Mouse (Mus musculus) lung, adult 10 weeks (tissue): ENCODE results near the gene Pno1. TPM values are rescaled to one million over a fixed set of nuclear protein-coding genes. Genes with fewer than 3 reads are reported as not detected.

Experiments
- polyA plus RNA-seq: library from polyadenylated mRNA; stranded (reverse); fragments of 350-450 nt; fragmentation: Illumina TruSeq; extraction: RNeasy Lipid Tissue Mini Kit (QIAGEN cat#74804); gene quantifications from one replicate; pipeline ENCODE4 v1.2.3, GENCODE M21; 2014; ENCODE audit warnings: low read depth, low replicate concordance; ENCODE audit not compliant: insufficient read depth

Pno1 gene
- 22.7 TPM for polyA plus RNA-seq

DNA sequence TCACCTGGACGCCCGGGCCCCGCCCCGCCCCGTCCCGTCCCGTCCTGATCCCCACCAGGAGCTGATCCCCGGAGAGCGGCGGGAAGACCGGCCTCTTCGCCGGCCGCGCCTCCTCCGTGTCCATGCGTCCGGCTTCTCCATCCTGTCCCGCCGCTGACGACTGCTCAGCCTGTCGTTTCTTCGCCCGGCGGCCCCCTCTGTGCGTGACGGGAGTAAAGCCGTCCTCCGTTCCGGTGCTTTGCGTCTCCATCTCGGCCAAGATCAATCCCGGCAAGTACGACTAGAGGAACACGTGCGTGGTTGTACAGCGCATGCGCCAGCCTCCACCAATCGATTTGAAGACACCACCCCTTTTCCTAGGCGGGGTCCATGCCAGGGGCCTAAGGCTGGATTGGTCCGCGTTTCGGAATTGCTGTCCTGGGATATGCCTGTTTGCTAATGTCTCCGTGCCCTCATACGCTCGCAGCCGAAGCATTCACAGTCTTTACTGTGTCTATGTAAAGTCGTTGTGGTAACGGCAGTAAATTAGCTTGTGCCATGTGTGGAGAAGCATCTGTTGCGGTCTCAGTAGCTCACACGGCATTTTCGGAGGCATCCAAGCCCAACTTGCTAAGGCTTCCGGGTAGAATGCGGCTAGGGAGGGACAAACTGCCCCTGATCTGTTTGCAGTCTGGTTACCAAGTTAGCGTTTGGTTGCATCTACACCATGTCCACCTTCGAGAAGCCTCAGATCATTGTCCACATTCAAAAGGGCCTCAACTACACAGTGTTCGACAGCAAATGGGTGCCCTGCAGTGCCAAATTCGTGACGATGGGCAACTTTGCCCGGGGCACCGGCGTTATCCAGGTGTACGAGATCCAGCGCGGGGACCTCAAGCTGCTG, at the start of gene Pno1:
Gene Pno1 (minus strand): TSS at position 311 of the 883 bp plus-strand sequence.

GRCm38 (mm10) chr11:17257443-17257842, 46.1 kb upstream of the Pno1 start, which contains the start of gene C1d:
TSS of gene C1d (plus strand) at chr11:17257579.

DNA sequence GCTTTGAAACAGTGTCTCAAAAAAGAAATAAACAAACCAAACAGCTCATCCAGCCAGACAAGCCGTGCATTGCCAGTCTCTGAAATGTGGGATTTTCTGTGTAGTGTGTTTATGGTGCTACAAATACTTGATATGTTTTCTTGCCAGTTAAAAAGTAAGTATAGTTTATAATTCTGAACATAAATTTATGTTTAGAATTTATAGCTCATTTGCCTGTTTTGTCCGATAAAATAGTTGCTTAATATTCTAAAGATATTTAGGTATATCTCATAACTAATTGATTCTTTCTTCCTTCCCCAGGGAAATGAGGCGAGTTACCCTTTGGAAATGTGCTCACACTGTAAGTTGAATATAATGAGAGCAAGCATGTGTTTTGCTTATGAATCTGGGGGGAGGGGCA, 29.6 kb downstream of the Pno1 start, which contains the start of gene Wdr92:
Gene Wdr92 (plus strand): TSS at position 301 of the 400 bp plus-strand sequence.

DNA sequence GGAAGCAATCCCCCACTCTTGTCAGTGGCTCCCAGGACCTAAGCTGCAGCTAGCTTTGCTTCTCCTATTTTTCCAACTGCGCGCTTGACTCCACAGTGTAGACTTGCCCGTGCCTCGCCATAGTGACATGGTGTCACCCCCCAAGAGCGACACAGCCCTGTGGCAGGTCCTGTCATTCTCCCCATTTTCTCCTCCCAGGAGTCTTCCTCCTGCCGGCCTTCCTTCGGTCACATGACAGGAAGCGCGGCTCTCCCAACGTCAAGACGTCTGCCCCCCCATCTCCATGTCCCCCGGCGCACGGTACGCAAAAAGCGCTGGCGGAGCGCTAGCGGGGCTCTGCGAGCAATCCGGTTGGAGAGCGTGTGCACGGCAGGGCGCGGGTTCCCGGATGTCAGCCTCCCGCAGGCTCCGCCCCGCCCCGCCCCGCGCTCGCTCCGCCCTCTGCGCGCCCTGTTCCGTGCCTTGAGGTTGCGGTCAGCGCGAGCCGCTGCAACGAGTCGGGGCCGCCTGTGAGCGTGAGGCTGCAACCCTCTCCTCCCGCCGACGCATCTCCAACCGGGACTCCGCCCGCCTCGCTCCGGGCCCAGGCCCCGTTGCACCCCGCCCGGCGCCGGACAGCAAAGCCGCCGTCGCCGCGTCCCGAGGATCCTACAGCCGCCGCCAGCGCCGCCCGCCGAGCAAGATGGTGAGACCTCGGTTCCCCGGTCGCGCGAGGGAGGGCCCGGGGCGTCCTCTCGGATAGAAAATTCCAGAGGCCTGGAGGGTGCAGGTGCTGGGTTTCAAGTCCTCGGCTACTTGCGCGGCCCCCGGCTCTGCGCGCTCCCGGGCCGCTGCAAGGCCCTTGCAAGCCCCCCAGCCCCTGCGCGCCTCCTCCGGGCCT, 52.3 kb downstream of the Pno1 start, which contains the start of gene Ppp3r1:
Gene Ppp3r1 (plus strand): TSS at position 406 of the 880 bp plus-strand sequence.

Other genes starting within 250 kb of the Pno1 start
- gene Cnrip1, start 160.0 kb downstream of the Pno1 start, polyA plus RNA-seq, result 7.5 TPM
- 15.9 TPM for gene Plek, start 159.2 kb downstream of the Pno1 start, polyA plus RNA-seq
- gene Ppp3r1, start 52.3 kb downstream of the Pno1 start, polyA plus RNA-seq, result 45.7 TPM
- 12.1 TPM for gene Wdr92, start 29.5 kb downstream of the Pno1 start, polyA plus RNA-seq
- gene C1d, start 46.0 kb upstream of the Pno1 start, polyA plus RNA-seq, result 60.9 TPM